ENCODE assay signal across 15 mouse cellular contexts in the genomic region with DNA sequence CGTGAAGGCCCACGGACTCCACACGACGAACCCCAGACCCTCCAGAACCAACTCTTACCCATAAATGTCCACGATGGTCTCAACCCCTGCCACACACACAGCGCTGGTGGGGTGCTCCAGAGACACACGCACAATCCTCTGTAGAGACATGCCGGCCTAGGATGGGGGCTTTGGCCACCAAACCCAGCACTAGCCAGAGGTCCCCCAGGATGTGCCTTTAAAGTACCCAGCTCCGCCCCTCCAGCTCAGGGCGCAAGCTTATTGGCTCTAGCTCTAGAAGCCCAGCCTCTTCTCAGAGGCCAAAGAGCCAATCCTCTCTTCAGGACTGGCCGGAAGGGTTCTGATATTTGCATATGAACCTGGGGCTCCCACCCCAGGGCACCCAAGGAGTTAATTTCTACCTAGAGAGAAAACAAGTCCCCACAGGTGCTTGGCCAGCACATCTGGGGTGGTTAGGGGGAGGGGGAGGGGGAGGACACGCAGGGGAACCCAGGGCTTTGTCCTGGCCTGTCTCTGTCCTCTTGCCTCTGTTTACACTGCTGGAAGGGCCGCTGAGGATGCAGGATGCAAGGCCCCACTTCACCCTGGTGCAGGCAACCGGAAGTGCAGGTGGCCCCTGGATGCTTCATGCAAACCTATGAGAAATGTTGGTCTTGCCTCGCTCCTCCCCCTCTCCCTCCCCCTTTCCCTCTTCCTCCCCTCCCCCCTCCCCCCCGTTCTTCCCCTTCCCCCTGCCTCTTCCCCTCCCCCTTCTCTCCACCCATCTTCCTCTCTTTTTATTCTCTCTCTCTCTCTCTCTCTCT. TPM values are rescaled to one million over a fixed set of nuclear protein-coding genes. Genes with fewer than 3 reads are reported as not detected.
DNase-seq lines count a peak whose midpoint lies in the region; ATAC-seq and TF ChIP-seq lines count a peak whose summit lies in the region.
"Had no signal": no experiment of that assay in that cellular context is flagged by ENCODE, and none has a peak within 500 bp of the region (broad histone marks: within the 10 kb centered on the region; RNA-seq: fewer than 3 reads in every experiment).

Gene Padi3, minus strand, starts transcription at position 191 of the 803 bp plus-strand sequence.

- H3K4me2 ChIP-seq in CH12.LX (ENCODE audit: insufficient read depth, low read depth, poor library complexity, severe bottlenecking), result no peak within 1 kb of the TSS
- H3K4me2 ChIP-seq in liver, embryonic 12.5 days, result peak within 1 kb of the TSS; percentile 56; the same call in 1 of the 2 replicates
- H3K4me2 ChIP-seq: intestine, embryonic 15.5 days; limb, embryonic 12.5 days; midbrain, embryonic 13.5 days; neural tube, embryonic 13.5 days had no signal

- peaks cover 68% of the 10 kb centered on the region for H3K27me3 ChIP-seq in CH12.LX (replicated peaks)
- H3K27me3 ChIP-seq in MEL (ENCODE audit: control insufficient read depth in 1 of 2, insufficient read depth in 2 of 2, low read length in 2 of 2), result no peaks in the 10 kb centered on the region
- peaks cover 67% of the 10 kb centered on the region for H3K27me3 ChIP-seq in liver, embryonic 12.5 days (replicated peaks)
- H3K27me3 ChIP-seq in thymus, adult 2 months (ENCODE audit: control insufficient read depth, insufficient read depth, low read length), result no peaks in the 10 kb centered on the region
- H3K27me3 ChIP-seq: intestine, embryonic 15.5 days; limb, embryonic 12.5 days; Patski had no signal

- DNase-seq in CH12.LX (ENCODE audit: extremely low read depth) (peak; percentile 21), MEL (ENCODE audit: low read depth, low spot score) (peak; percentile 95)
- DNase-seq in thymus, adult 2 months, result peak; percentile 65
- DNase-seq in adrenal gland, postnatal 10 days, result no peak
- DNase-seq in gastrocnemius, postnatal 36 days, result no peak
- no peak for DNase-seq in left cerebral cortex, postnatal 10 days (ENCODE audit: extremely low spot score in 1 of 2, low spot score in 2 of 2)
- DNase-seq: adrenal gland, adult 2 months; kidney, postnatal 14 days had no signal

- H3K9ac ChIP-seq in CH12.LX (ENCODE audit: insufficient read depth, low read depth) (no peak within 1 kb of the TSS), MEL (ENCODE audit: control insufficient read depth, low read depth, low read length, poor library complexity, severe bottlenecking) (peak within 1 kb of the TSS; percentile 74)
- H3K9ac ChIP-seq in liver, embryonic 12.5 days, result no peak within 1 kb of the TSS
- H3K9ac ChIP-seq: intestine, embryonic 15.5 days; limb, embryonic 12.5 days; midbrain, embryonic 13.5 days; neural tube, embryonic 13.5 days had no signal

- peaks cover 3 to 4% of the 10 kb centered on the region in 2 experiments; a peak in 1 of 4 replicates for H3K4me1 ChIP-seq in CH12.LX (ENCODE audit: control insufficient read depth in 1 of 2, insufficient read depth in 2 of 2)
- peaks cover 4 to 40% of the 10 kb centered on the region in 2 experiments; a peak in 3 of 4 replicates for H3K4me1 ChIP-seq in MEL (ENCODE audit: control insufficient read depth in 1 of 2, insufficient read depth in 2 of 2, low read length in 2 of 2)
- H3K4me1 ChIP-seq in liver, embryonic 12.5 days, result peaks cover 68% of the 10 kb centered on the region
- peaks cover 52% of the 10 kb centered on the region for H3K4me1 ChIP-seq in thymus, adult 2 months (replicated peaks; ENCODE audit: control insufficient read depth, insufficient read depth, low read length)

- H3K27ac ChIP-seq in CH12.LX (ENCODE audit: insufficient read depth, low read depth) (no peak within 1 kb of the TSS), MEL (ENCODE audit: control insufficient read depth, low read depth, low read length) (peak within 1 kb of the TSS; percentile 91)
- no peak within 1 kb of the TSS; the same call in 1 of the 2 replicates for H3K27ac ChIP-seq in liver, embryonic 12.5 days
- H3K27ac ChIP-seq in thymus, adult 2 months (ENCODE audit: control insufficient read depth, insufficient read depth, low read length), result peak within 1 kb of the TSS; percentile 79
- H3K27ac ChIP-seq: intestine, embryonic 15.5 days; limb, embryonic 12.5 days; midbrain, embryonic 13.5 days; neural tube, embryonic 13.5 days had no signal

- H3K4me3 ChIP-seq in CH12.LX (replicated peaks in 1 of 3; ENCODE audit: low read depth in 2 of 3, low read length in 2 of 3, poor library complexity in 1 of 3), result no peak within 1 kb of the TSS
- peak within 1 kb of the TSS; percentile 76 to 78 for H3K4me3 ChIP-seq in MEL (ENCODE audit: control insufficient read depth in 1 of 2, insufficient read depth in 1 of 2, low read depth in 2 of 2, low read length in 2 of 2)
- no peak within 1 kb of the TSS for H3K4me3 ChIP-seq in liver, embryonic 12.5 days
- no peak within 1 kb of the TSS for H3K4me3 ChIP-seq in thymus, adult 2 months (ENCODE audit: control insufficient read depth, insufficient read depth, low read length)
- H3K4me3 ChIP-seq: intestine, embryonic 15.5 days; limb, embryonic 12.5 days; midbrain, embryonic 13.5 days; neural tube, embryonic 13.5 days had no signal

- H3K79me2 ChIP-seq in CH12.LX (replicated peaks; ENCODE audit: control insufficient read depth, extremely low read depth, insufficient read depth, poor library complexity, severe bottlenecking) (no peaks in the 10 kb centered on the region), MEL (ENCODE audit: control insufficient read depth, insufficient read depth, low read length, poor library complexity) (peaks cover 27% of the 10 kb centered on the region)

- no peaks in the 10 kb centered on the region for H3K36me3 ChIP-seq in CH12.LX (replicated peaks in 1 of 2; ENCODE audit: control insufficient read depth in 1 of 2, insufficient read depth in 1 of 2, low read length in 1 of 2)
- H3K36me3 ChIP-seq in MEL (ENCODE audit: control insufficient read depth in 1 of 2, insufficient read depth in 2 of 2, low read length in 2 of 2), result peaks cover 0 to 8% of the 10 kb centered on the region in 2 experiments; a peak in 2 of 4 replicates
- no peaks in the 10 kb centered on the region for H3K36me3 ChIP-seq in liver, embryonic 12.5 days
- H3K36me3 ChIP-seq in thymus, adult 2 months (ENCODE audit: control insufficient read depth, insufficient read depth, low read length), result no peaks in the 10 kb centered on the region
- H3K36me3 ChIP-seq: intestine, embryonic 15.5 days; limb, embryonic 12.5 days; midbrain, embryonic 13.5 days; neural tube, embryonic 13.5 days had no signal

- intact Hi-C loops in gastrocnemius, postnatal 36 days (cut with DNase I), result loop anchor here (10.0 kb wide), 1 partner anchor 224 kb away; no protein-coding TSS in a partner anchor
- intact Hi-C loops in left cerebral cortex, postnatal 10 days (cut with DNase I), result no loop called here

- TF ChIP-seq POLR2A in CH12.LX (IDR thresholded peaks at IDR 0.05; ENCODE audit: low read depth, low read length), result no peak
- peak; percentile 99 to 100 for TF ChIP-seq POLR2A in MEL (IDR thresholded peaks at IDR 0.05; ENCODE audit: control insufficient read depth in 1 of 2, insufficient read depth in 1 of 2, low read depth in 1 of 2, low read length in 2 of 2, poor library complexity in 1 of 2)
- TF ChIP-seq POLR2A in thymus, adult 2 months (IDR thresholded peaks at IDR 0.05; ENCODE audit: control insufficient read depth, extremely low read depth, insufficient read depth, low read length, poor library complexity), result no peak

- no peaks in the 10 kb centered on the region for H3K9me3 ChIP-seq in CH12.LX (replicated peaks; ENCODE audit: low read length)
- H3K9me3 ChIP-seq in MEL (replicated peaks; ENCODE audit: insufficient read depth, low read length), result no peaks in the 10 kb centered on the region
- H3K9me3 ChIP-seq in liver, embryonic 12.5 days (replicated peaks), result no peaks in the 10 kb centered on the region
- H3K9me3 ChIP-seq: intestine, embryonic 15.5 days; limb, embryonic 12.5 days; midbrain, embryonic 13.5 days; neural tube, embryonic 13.5 days had no signal

- dilution Hi-C loops in CH12.LX (cut with MboI; ENCODE audit: extremely low pct_ligation_motif_present, extremely low pct_unique_long_range_greater_than_20kb, low sequenced_read_pairs), result no loop called here

- TF ChIP-seq EP300 in CH12.LX (IDR thresholded peaks at IDR 0.05; ENCODE audit: low read length) (no peak), MEL (IDR thresholded peaks at IDR 0.05; ENCODE audit: low read depth in 1 of 2, low read length in 2 of 2) (no peak)

- 56% methylated on average over 16 of the region's 16 CpGs for WGBS in liver, embryonic 12.5 days (ENCODE audit: insufficient replicate concordance)
- WGBS in thymus, adult 2 months, result 65% methylated on average over 16 of the region's 16 CpGs

- TF ChIP-seq CTCF in CH12.LX (conservative IDR thresholded peaks at IDR 0.05 in 1 of 2, IDR thresholded peaks at IDR 0.05 in 1 of 2; ENCODE audit: low read depth in 2 of 2, low read length in 2 of 2), result no peak
- no peak for TF ChIP-seq CTCF in MEL (IDR thresholded peaks at IDR 0.05 in 2 of 3, conservative IDR thresholded peaks at IDR 0.05 in 1 of 3; ENCODE audit: control insufficient read depth in 1 of 3, insufficient read depth in 1 of 3, low read depth in 2 of 3, low read length in 3 of 3, poor library complexity in 1 of 3, severe bottlenecking in 1 of 3)
- no peak for TF ChIP-seq CTCF in thymus, adult 2 months (IDR thresholded peaks at IDR 0.05; ENCODE audit: borderline replicate concordance, control insufficient read depth, extremely low read depth, insufficient read depth, low read length, poor library complexity)

- ATAC-seq in liver, embryonic 12.5 days, result peak; percentile 51
- ATAC-seq: intestine, embryonic 15.5 days; midbrain, embryonic 13.5 days; Patski had no signal

- in situ Hi-C loops in CH12.LX (cut with MboI; ENCODE audit: low pct_ligation_motif_present, low pct_unique_long_range_greater_than_20kb, low sequenced_read_pairs), result no loop called here

- no peak for TF ChIP-seq RAD21 in CH12.LX (IDR thresholded peaks at IDR 0.05; ENCODE audit: low read depth, low read length)
- no peak for TF ChIP-seq RAD21 in MEL (IDR thresholded peaks at IDR 0.05; ENCODE audit: low read depth, low read length)

TF ChIP-seq in CH12.LX, 34 proteins besides CTCF, POLR2A, EP300 and RAD21 (continues in another document):
- no peak for TF ChIP-seq NELFE (IDR thresholded peaks at IDR 0.05; ENCODE audit: low read depth, low read length)
- TF ChIP-seq USF1 (IDR thresholded peaks at IDR 0.05; ENCODE audit: low read depth, low read length), result no peak

TF ChIP-seq in MEL, 35 proteins besides CTCF, POLR2A, EP300 and RAD21 (continues in another document):
- peak; percentile 47; the same call in 1 of the 2 replicates for TF ChIP-seq MXI1 (IDR thresholded peaks at IDR 0.05; ENCODE audit: low read depth, low read length)

RNA-seq across cellular contexts. Expression of gene Padi3, which starts in this region (rescaled TPM):
- total RNA-seq in CH12.LX (2012; rRNA removed), result 0.17 TPM in 2 replicates
- 0.09 and 0.11 TPM in 2 replicates for total RNA-seq in CH12.LX (2014; rRNA removed)
- polyA plus RNA-seq in CH12.LX (2012; ENCODE audit: insufficient read length, low read depth), result 0.07 and 0.10 TPM in 2 replicates
- total RNA-seq in MEL (2012; rRNA removed), result 75.9 and 106 TPM in 2 replicates
- polyA plus RNA-seq in MEL (2012; ENCODE audit: insufficient read depth in 1 of 2, insufficient read length in 2 of 2, low read depth in 1 of 2, low replicate concordance in 2 of 2, missing spikeins in 1 of 2), result 10 to 100 TPM in 1 of 2 experiments, not detected in 1; 73.1 TPM
- polyA plus RNA-seq in liver, embryonic 12.5 days (2016; fragmentation: Nextera tagmentation; extraction: Ambion mirVana), result 0.37 and 0.47 TPM in 2 replicates
- polyA plus RNA-seq in thymus, adult 2 months (2012; rRNA removed), result 2.6 and 3.7 TPM in 2 replicates
- total RNA-seq in adrenal gland, postnatal 10 days (2021), result under 1 TPM in 1 of 2 experiments, not detected in 1; 0.24 TPM
- 1 to 10 TPM; 2.0 to 3.0 TPM for total RNA-seq in gastrocnemius, postnatal 36 days (2021)
- not detected for total RNA-seq in left cerebral cortex, postnatal 10 days (2021)
- total RNA-seq: adrenal gland, adult 2 months; layer of hippocampus, postnatal 14 days had no signal
- polyA plus RNA-seq: adrenal gland, adult 2 months; neural tube, embryonic 13.5 days; Patski had no signal

Comparison
In these comparisons a context has a peak if more than half of its experiments do, and no peak if none do; other contexts are left out.
1. RNA of gene Padi3 (total RNA-seq): 75.9 to 106 TPM in MEL; 2.0 to 3.0 TPM in gastrocnemius, postnatal 36 days, 0.24 TPM in adrenal gland, postnatal 10 days, 0.09 to 0.17 TPM in CH12.LX and not detected in left cerebral cortex, postnatal 10 days; every median in the first group is over 10 times any median in the second.
2. Peak in DNase-seq in CH12.LX; RNA of the gene not detected or under 1 TPM.
3. Peak in ATAC-seq and H3K4me2 ChIP-seq in liver, embryonic 12.5 days; RNA of the gene not detected or under 1 TPM.
4. DNase-seq: peak in MEL (single experiment) and thymus, adult 2 months (single experiment); none in adrenal gland, postnatal 10 days (single experiment), gastrocnemius, postnatal 36 days (0 of 2) and left cerebral cortex, postnatal 10 days (0 of 2).
5. H3K27ac ChIP-seq: peak in MEL (single experiment) and thymus, adult 2 months (single experiment); none in CH12.LX (single experiment) and liver, embryonic 12.5 days (single experiment).
6. H3K4me3 ChIP-seq: peak in MEL (2 of 2); none in CH12.LX (0 of 3), liver, embryonic 12.5 days (single experiment) and thymus, adult 2 months (single experiment).
7. POLR2A ChIP-seq: peak in MEL (2 of 2); none in CH12.LX (single experiment) and thymus, adult 2 months (single experiment).
8. Of the 35 proteins assayed by ChIP-seq in both MEL and CH12.LX: peak only in MEL: ELF1, ETS1, HCFC1, MAZ, MXI1, NELFE and 6 more; only in CH12.LX: none; in both: none; in neither: 23.